Mouse (Mus musculus) cerebellum, adult 9-11 months (tissue): Measurements from ENCODE around the gene Dpf1.
A peak's percentile ranks its signal among the peaks of the same experiment; 100 is the strongest.

Experiments used
- DNase-seq: peaks from one replicate; pipeline ENCODE4 v3.0.0; 2022

Dpf1 gene

DNA sequence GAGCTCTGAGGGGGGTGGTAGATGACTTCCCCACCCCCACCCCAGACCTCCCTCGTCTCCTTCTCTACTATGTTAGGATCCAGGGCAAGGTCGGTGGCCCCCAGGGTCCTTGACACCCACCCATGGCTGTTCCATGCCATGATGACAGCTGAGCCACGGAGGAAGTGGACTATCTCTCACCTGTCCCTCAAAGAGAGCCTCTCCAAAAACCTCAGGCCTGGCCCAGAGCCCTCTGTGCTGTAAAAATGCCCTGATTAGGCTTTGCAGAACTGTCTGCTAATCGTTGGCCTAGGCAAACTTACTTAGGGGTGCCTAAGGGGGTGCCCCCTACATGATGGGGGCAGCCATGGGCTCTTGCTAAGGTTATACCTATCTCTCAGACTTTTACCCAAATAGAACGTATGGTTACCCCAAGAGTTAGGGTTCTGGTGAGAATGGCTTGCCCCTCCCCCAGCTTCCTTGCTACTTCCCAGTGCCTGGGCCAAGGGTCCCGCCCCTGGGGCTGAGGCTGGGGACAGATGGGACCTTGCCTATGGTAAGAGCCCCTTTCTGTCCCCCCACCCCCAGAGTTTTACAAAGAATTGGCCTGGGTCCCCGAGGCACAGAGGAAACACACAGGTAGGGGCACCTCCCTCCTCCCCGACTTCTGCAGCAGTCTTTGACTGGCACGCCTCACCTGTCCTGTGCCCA, 10.0 kb downstream of the Dpf1 start:
- DNase-seq: peak; percentile 41

DNA sequence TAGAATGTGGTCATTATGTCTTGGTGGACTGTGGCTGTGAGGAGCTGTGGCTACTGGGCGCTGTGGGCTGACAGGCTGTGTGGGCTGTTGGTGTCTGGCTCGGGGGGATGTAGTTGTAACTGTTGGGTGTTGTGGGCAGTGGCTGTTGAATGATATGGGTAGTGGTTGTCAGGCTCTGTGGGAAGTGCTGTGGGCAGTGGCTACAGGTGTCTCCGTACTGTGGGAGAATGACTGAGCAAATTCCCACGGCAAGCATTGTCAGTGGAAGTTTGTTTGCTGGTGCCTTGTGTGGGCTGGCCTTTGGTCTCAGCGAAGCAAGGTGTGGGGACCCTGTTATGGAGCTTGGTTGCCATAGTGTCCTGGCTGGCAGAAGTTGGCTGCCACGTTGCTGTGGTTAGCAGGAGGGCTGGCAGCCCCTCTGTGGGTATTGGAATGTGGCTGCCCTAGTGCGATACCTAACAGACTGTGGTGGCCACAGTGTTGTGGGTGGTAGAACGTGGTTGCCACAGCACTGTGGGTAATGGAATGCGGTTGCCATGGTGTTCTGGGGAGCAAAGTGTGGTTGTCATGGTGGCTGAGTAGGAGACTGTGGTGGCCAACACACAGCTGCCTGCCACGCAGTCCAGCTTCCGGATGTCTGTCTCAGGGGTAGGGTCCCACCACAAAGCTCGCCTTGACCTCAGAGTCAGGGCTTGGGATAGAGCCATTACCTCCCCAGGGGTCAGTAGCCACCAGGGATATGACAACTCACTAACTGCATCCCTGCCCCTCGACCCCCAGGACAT, 11.3 kb downstream of the Dpf1 start:
- peak; percentile 52 for DNase-seq

DNA sequence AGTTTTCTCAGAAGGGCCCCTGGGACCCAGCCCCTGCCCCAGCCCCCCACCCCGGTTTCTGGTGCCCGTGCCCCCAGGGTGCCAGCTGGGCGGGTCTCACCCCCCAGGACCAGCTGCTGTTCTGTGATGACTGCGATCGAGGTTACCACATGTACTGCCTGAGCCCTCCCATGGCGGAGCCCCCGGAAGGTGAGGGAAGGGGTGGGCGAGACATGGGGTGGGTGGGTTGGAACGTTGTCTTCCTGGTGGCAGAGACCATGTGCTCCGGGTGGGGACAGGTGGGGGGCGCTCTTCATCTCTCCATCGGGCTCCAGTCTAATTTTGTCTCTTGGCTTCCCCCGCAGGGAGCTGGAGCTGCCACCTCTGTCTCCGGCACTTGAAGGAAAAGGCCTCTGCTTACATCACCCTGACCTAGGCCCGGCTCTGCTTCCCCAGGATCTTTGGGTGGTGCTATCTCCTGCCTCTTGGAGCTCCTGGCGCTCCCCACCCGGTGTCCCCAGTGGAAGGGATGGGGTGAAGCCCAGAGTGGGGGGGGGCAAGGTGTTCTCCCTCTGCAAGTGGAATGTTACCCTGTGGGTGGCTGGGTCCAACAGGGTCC, 12.5 kb downstream of the Dpf1 start:
- DNase-seq: peak; percentile 57

DNA sequence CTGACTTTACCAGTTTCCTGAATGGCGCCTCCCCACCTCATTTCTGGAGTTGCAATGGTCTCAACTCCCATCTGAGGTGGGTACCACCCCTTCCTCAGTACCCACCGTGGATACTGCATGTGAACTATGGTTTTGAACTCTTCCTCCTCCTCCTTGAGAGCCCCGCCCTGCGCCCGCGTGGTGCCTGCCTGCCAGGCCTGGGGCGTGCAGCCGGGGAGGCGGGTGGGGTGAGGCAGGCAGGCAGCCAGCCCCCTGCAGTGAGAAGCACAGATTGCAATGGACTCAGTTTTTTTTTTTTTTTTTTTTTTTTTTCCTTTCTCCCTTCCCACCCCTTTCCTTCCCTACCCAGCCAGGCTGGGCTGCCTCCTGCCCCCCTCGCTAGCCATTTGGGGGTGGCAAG, 13.2 kb downstream of the Dpf1 start:
- DNase-seq: peak; percentile 79

DNA sequence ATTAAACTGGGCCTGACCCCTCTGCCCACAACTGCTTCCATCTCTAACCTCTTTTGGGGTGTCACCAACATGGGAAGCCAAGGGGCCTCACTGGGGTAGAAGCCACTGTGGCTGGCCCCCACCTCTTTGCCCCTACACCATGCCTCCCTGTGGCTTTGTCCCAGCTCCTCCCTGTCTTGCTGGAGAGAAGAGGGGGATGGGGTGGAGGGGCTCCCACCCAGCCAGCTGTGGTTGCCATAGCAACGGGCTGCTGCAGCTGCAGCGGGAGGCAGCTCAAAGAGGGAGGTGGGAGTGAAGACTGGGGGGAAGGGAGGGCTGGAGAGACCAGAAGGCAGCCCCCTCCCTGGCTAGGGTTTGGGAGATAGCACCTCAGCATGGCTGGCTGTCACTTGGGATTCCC, 13.8 kb downstream of the Dpf1 start:
- peak; percentile 65 for DNase-seq

DNA sequence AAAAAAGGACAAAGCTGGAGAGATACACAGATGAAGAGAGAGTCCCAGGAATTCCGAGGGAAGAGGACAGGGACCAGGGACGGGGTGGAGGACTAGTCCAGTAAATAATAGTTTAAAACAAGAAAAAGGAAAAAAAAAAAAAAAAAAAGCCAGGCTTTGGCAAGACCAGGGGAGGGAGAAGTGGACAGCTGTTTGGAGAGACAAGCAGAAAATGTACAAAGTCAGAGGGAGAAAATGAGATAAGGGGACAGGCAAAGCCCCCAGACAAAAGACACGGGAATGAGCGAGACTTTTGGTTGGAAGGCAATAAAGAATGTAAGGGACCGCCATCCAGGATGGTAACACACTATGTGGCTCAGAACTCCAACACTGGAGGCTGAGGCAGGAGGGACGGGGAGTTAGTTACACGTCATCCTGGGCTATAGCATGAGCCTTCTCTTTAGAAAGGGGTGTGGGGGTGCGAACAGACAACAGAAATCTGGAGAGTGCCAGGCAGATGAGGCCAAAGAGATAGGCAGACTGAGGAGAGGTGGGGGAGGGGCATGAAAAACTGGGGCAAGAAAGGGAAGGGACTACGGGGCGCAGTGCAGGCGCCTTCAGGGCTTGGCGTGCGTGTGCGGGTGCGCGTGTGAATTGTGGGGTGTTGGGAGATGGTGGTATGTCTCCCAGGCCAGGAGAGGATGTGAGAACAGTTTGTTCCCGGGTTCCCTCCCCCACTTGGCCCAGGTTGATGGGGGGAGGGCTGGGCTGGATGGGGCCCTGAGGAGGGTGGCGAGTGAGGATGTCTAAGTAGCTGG, 14.6 kb downstream of the Dpf1 start:
- peak; percentile 42 for DNase-seq

DNA sequence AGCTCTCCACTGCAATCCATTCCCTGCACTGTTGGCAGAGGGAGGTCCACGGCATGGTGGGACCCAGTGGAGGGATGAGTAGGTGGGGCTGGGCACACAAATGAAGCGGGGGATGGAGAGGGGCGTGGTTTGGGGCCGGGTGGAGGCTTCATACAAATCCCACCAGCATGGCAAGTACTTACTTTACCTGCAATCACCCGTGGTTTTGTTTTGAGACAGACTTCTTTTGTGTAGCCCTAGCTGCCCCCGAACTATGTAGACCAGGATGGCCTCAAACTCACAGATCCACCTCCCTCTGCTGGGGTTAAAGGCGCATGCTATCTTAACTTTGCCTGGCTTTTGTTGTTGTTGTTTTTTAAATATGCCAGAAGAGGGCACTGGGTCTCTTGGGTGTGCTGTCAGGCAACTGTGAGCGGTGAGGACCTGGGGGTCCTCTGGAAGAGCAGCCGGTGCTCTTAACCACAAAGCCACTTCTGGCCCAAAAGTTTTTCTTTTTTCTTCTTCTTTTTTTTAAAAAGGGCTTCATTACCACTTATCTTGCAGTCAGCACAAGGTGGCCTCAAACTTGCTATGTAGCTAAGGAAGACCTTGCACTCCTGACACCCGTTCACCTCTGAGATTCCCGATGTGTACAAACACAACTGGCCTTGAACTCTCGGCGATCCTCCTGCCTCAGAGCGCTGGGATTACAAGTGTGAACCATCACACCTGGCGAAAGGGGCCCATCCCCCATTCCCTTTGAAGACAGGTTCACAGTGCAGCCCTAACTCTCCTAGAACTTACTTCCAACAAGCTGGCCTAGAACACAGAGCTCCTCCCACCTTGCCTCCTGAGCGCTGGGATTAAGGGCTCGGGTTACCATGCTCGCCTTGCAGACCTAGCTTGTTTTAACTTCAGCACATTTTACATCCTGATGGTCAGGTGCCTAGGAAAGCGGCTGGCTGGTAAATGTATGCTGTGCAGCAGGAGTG, 15.9 kb downstream of the Dpf1 start:
- DNase-seq: no peak

DNA sequence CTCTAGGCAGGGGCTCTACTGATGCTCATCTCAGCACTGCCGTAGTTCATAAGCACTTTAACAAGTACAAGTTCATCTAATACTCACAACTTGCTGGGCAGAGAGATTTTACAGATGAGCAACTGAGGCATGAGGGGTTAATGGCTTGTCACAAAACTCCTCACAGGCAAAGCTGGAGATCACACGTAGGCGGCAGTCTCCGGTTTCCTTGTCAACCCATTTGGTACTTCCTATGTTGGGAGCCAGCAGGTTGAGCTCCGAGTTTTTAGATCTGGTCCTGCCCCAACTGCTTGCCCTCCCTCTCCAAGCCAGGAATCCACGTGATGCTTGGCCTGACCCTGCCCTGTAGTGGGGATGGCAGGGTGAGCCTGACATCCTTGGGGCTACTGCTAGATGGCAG, 23.3 kb downstream of the Dpf1 start:
- no peak for DNase-seq

DNA sequence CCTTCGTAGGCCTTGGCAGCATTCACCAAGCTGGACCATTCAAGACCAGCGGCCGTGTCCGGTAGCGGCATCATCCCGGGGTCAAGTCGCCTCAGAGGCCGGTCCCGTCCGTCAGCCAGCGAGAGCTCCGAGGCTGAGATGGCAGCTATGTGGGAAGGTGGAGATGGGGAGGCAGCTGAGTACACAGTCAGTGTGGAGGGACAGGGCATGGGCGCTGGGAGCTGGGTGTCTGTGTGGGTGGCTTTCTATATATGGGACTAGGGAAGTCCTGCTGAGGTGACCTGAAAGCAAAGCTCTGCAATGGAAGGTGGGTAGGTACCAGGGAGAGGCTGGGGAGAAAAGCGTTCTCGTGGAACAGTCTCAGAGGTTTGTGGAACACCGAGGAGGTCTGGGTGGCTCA, 25.2 kb downstream of the Dpf1 start:
- no peak for DNase-seq

DNA sequence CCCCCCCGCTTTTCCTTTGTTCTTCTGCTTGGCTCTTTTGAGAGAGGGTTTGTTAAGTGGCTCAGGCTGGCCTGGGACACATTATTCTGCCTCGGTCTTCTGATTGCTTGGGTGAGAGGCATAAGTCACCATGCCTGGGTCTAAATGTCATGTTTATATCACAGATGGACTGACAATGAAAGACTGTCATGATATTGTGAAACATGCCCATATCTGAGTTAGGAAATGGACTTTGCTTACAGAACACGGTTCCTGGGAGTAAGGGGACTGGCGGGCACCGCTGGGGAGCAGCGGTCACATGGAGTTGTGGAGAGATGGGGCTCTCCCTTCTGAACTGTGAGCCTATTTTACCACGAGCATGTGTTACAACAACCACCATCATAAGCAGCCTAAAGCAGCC, 30.4 kb downstream of the Dpf1 start:
- no peak for DNase-seq

DNA sequence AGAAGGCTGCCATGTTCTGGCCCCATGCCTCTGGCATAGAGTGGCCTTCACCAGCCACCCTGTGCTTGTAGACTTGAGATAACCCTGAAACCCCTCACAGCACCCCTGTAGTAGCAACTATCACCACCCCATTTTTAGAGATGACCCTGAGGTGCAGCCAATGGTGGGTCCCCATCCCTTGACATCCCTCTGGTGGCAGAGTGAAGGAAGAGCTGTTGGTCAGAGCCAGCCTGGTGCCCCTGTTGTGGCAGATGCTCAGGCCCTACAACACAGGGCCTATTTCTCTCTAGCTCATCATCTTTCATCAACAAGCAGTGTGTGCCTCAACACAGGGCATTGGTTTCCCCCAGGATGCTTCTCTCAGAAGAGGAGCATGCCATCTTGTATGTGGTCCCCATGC, 31.5 kb downstream of the Dpf1 start:
- DNase-seq: no peak

DNA sequence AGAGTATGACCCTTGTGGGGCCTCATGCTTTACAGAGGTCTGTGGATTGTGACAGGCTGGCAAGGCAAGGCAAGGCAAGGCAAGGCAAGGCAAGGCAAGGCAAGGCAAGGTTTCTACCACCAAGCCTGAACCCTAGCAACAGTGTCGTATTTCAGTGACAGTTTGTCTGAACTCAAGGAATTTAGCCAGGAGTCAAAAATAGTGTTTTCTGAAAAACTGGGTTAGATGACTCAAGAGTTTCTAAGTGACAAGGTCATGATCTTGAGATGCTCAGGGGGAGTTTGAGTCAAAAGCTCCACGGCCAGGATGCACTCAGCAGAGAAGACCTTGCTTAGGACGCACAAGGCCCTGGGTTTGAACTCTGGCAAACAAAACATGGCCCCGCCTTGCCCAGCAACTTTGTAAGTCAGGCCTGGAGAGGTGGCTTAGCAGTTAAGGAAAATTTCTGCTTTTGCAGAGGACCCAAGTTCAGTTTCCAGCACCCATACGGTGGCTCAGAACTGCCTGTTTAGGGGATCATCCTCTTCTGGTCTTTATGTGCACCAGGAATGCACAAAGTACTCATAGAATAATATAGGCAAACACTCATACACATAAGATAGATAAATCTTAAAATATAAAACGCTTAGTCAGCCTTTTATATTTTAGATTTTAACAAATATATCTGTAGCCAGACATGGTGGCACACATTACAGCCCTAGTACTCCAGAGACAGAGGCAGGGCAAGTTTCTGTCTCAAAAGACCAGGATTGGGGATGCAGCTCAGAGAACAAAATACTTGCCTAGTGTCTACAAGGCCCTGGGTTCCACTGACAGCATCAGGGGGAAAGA, 32.3 kb downstream of the Dpf1 start:
- DNase-seq: no peak

DNA sequence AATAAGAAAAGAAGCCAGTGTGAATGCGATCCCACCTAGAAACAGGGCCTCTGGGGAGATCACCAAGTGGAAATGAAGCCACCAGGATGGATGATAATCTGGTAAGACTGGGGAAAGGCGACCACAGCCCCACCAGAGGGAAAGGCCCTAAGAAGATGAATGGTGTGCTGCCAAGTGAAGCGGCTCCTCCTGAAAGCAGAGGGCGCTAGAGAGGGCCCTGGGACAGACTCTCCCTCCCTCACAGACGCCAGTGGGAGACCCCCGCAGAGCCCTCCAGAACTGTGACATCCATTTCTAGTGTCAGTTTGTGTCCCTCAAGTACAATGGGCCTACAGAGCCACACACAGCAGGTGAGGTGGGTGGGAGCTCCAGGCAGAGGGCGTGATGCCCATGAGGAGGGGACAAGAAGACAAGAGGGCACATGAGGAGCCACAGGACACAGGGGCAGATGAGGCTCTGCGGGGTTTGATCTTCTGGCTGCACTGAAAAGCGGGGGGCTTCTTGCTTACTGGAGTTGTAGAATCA, 33.1 kb downstream of the Dpf1 start:
- DNase-seq: peak; percentile 14

DNA sequence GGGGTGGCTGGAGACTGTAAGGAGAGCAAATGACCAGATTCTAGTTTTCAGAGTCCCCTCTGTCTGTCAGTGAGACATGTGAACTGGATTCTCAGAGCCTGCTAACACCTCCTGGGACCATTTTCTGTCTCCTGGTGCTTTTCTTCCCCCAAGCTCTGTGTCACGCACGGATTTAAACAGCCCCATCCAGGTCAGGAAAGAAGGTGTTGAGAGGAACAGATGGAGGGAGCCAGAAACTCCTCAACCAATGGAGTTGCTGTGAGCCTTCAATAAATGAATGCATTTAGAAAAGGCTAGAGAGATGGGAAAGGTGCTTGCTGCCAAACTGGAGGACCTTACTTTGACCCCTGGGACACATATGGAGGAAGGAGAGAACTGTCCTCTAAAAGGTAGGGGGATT, 34.0 kb downstream of the Dpf1 start:
- no peak for DNase-seq

DNA sequence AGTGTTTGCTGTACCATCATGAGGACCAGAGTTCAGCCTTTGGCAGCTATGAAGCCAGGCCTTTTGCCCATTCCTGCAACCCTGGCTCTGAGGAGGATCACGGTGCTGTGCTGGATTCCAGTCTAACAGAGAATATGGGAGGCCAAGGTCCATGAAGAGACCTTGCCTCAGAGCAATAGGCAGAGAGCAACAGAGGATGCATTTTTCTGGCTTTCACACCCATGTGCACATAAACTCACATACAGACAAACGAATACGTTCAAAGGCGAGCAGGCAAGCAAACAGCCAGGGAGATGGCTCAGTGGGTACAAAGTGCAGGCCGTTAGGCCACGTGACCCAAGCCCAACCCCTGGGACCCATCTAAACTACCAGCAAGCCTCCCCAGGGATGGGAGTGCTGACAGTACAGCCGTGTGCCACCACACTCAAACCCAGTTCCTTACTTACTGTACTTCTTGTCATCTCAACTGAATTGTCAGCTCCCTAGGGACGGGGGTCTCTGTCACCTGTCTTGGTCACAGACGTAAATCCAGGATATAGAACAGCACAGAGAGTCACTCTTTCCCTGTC, 34.7 kb downstream of the Dpf1 start:
- no peak for DNase-seq

DNA sequence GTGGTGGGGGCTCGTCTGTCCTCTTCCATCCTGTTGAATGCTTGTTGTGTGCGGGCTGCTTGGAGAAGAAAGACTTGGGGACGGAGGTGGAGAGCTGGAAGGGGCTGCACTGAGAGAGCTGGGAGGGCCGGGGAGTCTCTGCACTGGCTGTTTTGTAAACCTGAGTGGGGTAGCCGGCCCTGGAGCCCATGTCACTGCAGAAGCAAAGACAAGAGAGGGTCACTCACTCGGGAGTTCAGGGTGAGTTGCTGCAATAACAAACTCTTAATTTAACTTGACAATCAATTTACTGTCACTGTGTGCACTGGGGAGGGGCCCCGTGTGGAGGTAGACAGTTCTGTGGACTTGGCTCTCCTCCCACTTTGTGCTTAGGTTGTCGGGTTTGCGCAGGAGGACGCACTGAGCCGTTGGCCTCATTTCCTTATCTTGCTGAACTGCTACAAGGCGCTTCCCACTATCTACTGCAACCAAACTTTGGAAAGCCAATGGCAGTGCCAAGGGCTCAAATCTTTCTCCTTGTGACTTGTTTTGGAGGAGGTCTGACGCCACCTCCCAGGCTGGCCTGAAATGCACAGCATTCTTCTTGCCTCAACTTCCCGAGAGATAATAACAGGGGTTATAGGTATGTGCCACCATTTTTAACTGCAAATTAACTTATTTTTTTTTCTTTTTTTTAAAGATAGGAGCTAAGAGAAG, 35.4 kb downstream of the Dpf1 start:
- DNase-seq: no peak

DNA sequence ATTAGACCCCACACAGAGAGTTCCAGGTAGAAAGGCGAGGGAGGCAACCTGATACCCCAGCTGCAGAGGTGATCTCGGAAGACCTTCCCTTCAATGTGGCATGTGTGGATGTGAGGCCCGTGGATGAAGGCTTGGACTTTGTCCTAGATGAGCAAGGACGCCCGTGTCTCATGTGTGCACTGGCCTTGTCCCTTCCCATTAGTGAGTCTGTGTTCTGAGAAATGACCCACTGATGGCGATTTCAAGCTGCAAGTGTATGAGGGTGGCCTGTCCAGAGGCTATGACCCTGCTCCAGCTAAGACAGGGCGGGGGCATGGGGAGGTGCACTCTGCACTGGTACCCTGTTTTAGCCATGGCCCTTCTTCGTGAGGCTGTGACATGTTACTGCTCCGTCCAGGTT, 36.5 kb downstream of the Dpf1 start:
- DNase-seq: no peak

DNA sequence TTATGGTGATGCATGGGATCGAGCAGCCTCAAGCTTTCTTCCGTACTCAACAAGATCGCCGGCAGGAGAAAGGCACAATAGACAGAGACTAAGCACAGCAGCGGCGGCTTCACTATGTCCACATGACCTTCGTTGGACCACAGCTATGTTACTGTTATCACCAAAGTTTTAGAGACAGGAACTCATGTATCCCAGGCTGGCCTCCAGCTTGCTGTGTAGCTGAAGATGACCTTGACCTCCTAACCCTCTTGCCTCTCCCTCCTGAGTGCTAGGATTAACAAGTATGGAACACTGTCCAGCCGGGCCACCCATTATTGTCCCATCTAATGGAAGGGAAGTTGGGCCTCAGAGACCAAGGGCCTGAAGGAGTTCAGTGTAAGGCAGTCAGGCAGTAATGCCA, 37.1 kb downstream of the Dpf1 start:
- DNase-seq: no peak

DNA sequence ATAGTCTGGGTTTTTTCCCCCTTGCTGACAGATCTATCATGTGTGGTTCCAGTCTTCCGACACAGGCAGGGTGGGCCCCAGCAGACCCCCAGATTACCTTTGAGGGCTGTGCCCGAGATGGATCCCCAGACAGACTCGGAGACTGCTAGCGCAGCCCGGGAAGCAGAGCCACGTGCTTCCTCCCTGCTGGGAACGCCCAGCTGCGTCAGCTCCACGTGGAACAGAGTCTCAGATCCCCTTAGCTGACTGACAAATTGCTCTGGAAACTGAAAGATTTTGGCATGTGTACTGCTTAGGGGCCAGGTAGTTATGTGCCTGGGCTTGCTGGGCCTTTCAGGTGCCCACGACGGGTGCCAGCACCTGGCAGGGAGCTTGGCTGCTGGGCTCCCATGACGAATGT, 38.0 kb downstream of the Dpf1 start:
- DNase-seq: peak; percentile 31

DNA sequence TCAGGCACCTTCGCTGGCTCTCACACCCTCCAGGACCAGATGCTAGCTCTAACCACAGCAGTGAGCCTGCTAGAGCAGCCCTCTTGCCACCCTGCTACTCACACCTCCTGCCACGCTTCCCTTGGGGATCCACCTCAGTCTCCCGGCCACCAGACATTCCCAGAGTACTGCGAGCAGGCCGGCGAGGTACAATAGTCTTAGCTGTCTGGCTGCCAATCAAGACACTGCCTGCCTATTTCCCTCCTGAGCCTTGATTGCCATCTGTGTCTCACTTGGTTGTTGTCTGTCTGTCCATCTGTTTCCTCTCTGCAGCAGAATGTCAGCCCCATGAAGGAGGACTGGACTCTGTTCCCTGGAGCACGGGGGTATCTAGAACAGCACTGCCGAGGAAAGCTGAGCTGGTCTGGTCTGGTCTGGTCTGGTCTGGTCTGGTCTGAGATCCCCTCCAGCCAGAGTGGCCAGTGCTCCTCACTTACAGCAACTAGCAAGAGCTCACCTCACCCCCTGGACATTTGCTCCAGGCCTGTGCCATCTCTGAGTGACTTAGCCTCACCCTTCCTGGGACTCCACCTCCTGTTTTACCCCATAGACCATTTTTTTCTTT, 38.8 kb downstream of the Dpf1 start:
- DNase-seq: peak; percentile 69
